Mouse (Mus musculus) forebrain, embryonic 13.5 days (tissue): ENCODE results near the gene Btbd35f1. TPM values are rescaled to one million over a fixed set of nuclear protein-coding genes. Genes with fewer than 3 reads are reported as not detected.
"Not testable (repeated sequence)": the region's sequence is repeated elsewhere in the genome, so short reads cannot be mapped to it uniquely, and the experiment has no call there.

Experiments
- ATAC-seq: fragments of 200-750 bp; cut with Nextera tagmentation; 2 replicates; pipeline ENCODE4 v1.8.0; 2017
- H3K27ac ChIP-seq: fragments of 300-500 bp; sonication (generic); 2 replicates; pipeline ENCODE4 v1.5.1; 2015; ENCODE audit warnings: inconsistent platforms, mild to moderate bottlenecking, moderate library complexity
- H3K27me3 ChIP-seq: fragments of 300-500 bp; sonication (generic); 2 replicates; pipeline ENCODE4 v1.6.1; 2015; ENCODE audit warnings: mild to moderate bottlenecking, inconsistent platforms
- H3K36me3 ChIP-seq: fragments of 300-500 bp; sonication (generic); 2 replicates; pipeline ENCODE4 v1.6.1; 2015; ENCODE audit warnings: mild to moderate bottlenecking, inconsistent platforms; ENCODE audit not compliant: poor library complexity, severe bottlenecking
- H3K4me1 ChIP-seq: fragments of 300-500 bp; sonication (generic); 2 replicates; pipeline ENCODE4 v1.6.1; 2015; ENCODE audit warnings: inconsistent platforms
- H3K4me2 ChIP-seq: fragments of 300-500 bp; sonication (generic); 2 replicates; pipeline ENCODE4 v1.6.1; 2015; ENCODE audit warnings: inconsistent platforms, mild to moderate bottlenecking, moderate library complexity
- H3K4me3 ChIP-seq: fragments of 300-500 bp; sonication (generic); 2 replicates; pipeline ENCODE4 v1.5.1; 2015; ENCODE audit warnings: mild to moderate bottlenecking, inconsistent platforms
- H3K9ac ChIP-seq: fragments of 300-500 bp; sonication (generic); 2 replicates; pipeline ENCODE4 v1.6.1; 2015; ENCODE audit warnings: mild to moderate bottlenecking, inconsistent platforms
- H3K9me3 ChIP-seq: fragments of 300-500 bp; sonication (generic); replicated peaks from 2 replicates; pipeline ENCODE4 v1.6.1; 2016; ENCODE audit warnings: inconsistent platforms
- WGBS: fragments of 180-500 bp; shearing (Covaris S2); methylation state at CpG from one replicate; pipeline ENCODE4 v1.1.7; 2015; 5-methylcytosine and 5-hydroxymethylcytosine counted together
- polyA plus RNA-seq: library from polyadenylated mRNA; unstranded; fragments of >200 nt; fragmentation: Nextera tagmentation; extraction: Ambion mirVana; gene quantifications from 2 replicates; pipeline ENCODE4 v1.2.1, GENCODE M21; 2015

Gene Btbd35f1
- polyA plus RNA-seq = not detected in 2 replicates

GRCm38 (mm10) chrX:32559755-32560154, at the start of gene Btbd35f1:
Gene Btbd35f1 (plus strand): TSS chrX:32560055.
- not testable (repeated sequence) for H3K27ac ChIP-seq, H3K9ac ChIP-seq, H3K9me3 ChIP-seq, H3K4me3 ChIP-seq, ATAC-seq, H3K4me2 ChIP-seq, H3K36me3 ChIP-seq, H3K4me1 ChIP-seq, H3K27me3 ChIP-seq
- no CpG with 5 or more reads among the region's 3 CpGs for WGBS

- H3K27me3 ChIP-seq, H3K9me3 ChIP-seq, H3K4me2 ChIP-seq, H3K36me3 ChIP-seq, H3K4me3 ChIP-seq, ATAC-seq, H3K9ac ChIP-seq, H3K27ac ChIP-seq, H3K4me1 ChIP-seq: not testable (repeated sequence)
- WGBS = 98% methylated on average over 1 of the region's 1 CpGs
Observed at GRCm38 (mm10) chrX:32590878-32591542, 31.2 kb downstream of the Btbd35f1 start.

GRCm38 (mm10) chrX:32601008-32601407, 41.2 kb downstream of the Btbd35f1 start:
- not testable (repeated sequence) for H3K27ac ChIP-seq, H3K4me2 ChIP-seq, H3K27me3 ChIP-seq, H3K36me3 ChIP-seq, H3K4me3 ChIP-seq, H3K9ac ChIP-seq, H3K4me1 ChIP-seq, ATAC-seq
- H3K9me3 ChIP-seq = peaks cover 16% of the 10 kb centered on the region
- 96% methylated on average over 1 of the region's 2 CpGs for WGBS

DNA sequence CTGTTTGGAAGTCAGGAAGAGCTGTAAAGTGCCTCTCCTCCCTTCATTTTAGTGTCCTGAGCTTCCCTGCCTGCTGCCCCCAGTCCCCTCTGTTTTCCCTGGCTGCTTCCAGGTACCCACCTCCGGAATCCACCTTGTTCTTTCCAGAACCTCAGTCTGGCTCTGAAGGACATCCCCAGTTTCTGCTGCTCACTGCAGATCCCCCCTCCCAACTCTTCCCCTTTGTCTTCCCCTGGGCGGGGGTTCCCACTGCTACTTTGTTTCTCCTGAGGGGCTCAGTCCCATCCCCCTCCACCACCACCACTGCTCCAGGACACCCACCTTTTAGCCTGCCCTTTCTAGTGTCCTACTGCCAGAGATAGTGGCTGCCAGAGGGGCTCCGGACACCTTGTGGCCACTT, 41.6 kb downstream of the Btbd35f1 start:
- not testable (repeated sequence) for H3K27me3 ChIP-seq, H3K4me3 ChIP-seq, H3K4me2 ChIP-seq, ATAC-seq, H3K27ac ChIP-seq, H3K36me3 ChIP-seq, H3K9ac ChIP-seq, H3K4me1 ChIP-seq
- WGBS = 78% methylated on average over 3 of the region's 3 CpGs
- peaks cover 16% of the 10 kb centered on the region for H3K9me3 ChIP-seq

Other genes with a start within 250 kb of the Btbd35f1 start
- gene Gm5926, start 90.7 kb downstream of the Btbd35f1 start, polyA plus RNA-seq = not detected in 2 replicates
- gene Btbd35f21, start 166.1 kb downstream of the Btbd35f1 start, polyA plus RNA-seq = not detected in 2 replicates